Mouse (Mus musculus) spleen, postnatal 10 days (tissue): ENCODE results near the gene Olfr164.

ENCODE experiments used
- DNase-seq, 2 experiments: peaks; one replicate each; pipeline ENCODE4 v3.0.0; 2021 to 2022; ENCODE audit warnings: low spot score in 2 of 2

Olfr164 gene

DNA sequence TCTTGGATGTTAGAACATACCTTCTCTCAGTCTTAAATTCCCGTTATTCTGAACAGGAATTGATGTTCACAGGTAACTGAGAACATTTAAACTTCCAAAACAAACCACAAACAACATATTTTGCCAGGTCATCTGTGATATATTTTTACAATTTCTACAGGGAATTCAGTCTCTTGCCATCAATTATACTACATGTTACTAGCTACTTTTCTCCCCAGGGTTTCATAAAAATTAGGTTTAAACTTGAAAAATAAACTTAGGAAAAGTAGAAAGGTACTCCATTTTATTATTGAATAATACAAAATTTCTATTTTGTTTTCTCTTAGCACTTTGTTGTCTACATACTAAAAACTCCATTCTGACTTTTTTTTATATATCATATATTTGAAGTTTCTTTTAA lies at the start of gene Olfr164:
Gene Olfr164 (minus strand): TSS at position 101 of the 400 bp plus-strand sequence.
- no peak for DNase-seq

DNA sequence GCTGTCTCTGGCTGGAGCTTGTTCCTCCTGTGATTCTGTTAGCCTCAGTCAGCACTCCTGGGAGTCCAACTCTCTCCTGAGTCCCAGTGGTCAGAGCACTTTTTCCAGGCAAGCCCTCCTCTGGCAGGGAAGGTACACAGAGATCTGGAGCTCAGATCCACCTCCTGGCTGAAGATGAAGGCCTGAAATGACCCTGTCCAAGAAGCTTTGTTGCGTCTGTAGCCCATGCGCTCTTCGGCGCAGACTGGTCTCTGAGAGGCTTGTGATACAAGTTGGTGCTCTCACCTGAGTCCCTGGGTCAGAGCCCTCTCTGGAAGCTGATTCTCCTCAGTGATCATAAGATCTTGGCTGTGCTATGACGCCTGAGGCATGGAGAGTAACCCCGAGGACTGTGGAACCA lies 35.2 kb upstream of the Olfr164 start:
- DNase-seq, result no peak

DNA sequence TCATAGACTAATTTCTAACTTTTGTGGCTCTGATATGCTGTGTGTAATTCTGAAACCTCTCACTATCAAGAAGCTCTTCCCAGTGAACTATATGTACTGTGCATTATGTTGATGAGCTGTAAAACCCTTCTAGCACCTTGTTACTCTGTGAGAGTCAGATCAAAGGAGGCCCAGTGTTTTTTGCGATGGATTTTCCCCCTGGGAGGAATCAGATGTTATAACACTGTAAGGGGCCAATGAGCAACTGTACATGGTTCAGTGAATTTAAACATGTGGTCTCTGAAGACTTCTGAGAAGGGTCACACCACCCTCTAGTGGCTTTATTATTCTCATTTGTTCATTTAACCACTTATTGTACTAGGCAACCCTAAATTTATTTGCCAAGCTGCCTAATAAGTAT lies 50.6 kb downstream of the Olfr164 start:
- DNase-seq, result peak in 1 of 2 experiments; percentile 20

DNA sequence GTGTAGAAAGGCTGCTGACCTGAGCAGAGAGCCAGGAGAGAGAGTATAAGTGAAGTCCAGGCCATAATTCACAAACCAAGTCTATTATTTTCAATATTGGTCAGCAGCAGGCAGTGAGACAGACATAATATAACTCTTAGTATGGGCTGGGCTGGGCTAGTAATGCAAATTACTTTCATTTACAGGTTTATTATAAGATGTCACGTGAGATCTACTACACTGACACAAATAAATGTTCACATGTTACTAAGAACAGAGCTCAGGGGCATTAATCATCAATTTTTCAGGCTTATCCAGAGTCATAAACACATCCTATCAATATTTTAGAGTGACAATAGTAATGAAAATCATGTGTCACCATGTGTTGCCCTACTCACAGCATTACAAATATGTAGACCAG lies 53.1 kb downstream of the Olfr164 start:
- no peak for DNase-seq

DNA sequence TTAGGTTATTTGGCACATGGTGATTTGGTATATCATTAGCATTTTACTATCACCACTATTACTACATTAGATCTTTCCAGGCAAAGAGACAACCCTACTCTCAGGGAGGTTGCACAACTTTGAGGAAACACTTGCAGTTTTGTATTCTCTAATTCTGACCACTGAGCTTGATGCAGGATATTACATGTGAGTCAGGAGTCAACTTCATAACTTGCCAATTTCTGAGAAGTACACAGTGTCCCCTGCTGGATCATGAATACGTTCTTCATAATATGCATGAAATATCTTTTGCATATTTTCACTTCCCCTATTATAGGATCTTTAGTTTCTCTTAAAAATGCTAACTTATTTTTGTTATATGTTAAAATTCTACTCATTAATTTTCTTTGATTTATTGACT lies 68.0 kb downstream of the Olfr164 start:
- no peak for DNase-seq

DNA sequence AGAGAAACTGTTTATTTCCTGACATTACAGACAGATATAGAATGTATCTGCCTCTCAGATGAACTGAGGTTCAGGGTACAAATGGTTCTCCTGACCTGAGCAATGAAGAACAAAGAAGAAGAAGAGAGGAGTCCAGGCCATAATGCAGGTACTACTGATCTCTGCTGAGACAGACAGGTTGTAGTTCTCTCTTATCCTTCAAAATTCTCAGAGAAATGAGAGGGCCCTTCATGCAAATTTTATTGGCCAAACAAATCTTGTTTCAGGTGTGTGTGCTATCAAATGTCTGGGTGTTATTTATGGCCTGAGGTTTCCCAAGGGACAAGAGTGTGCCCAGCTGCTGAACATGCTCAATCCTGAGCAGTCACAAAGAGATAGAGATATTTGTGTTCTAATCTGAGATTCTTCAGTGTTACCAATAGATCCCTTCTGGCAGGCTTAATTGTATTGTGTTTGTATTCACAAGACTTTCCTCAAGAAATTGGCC lies 72.3 kb downstream of the Olfr164 start:
- DNase-seq, result no peak

DNA sequence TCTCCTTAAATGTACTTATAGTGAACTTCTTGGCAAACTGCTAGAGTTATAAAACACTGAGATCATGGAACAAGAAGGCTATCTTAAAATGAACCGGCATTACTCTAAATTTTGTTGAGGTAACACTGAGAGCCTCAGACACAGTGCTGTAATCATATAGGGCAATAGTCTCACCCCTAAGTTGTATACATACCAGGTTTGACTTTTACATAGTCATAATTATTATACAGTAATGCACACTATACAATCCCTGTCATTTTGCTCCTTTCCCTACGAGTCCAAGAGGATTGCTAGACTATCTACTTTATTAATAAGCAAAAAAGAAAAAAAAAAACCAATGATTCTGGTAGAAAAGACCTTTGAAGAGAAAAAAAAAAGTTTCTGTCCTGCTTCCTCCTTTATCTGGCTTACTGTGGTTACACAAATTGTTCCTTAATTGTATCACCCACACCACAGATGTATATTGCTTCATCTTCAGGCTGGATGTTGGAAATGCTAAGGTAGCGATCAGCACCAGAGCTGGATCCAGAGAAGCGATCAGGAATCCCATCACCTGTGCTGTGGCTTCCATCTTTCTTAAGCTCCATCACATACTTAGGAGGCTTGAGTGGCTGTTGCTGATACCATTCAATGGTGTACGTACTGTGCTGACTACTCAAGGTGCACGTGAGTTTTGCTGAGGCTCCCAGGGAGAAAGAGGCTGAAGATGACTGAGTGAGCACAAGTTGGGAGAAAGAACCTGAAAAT lies 72.9 kb downstream of the Olfr164 start:
- DNase-seq, result no peak

DNA sequence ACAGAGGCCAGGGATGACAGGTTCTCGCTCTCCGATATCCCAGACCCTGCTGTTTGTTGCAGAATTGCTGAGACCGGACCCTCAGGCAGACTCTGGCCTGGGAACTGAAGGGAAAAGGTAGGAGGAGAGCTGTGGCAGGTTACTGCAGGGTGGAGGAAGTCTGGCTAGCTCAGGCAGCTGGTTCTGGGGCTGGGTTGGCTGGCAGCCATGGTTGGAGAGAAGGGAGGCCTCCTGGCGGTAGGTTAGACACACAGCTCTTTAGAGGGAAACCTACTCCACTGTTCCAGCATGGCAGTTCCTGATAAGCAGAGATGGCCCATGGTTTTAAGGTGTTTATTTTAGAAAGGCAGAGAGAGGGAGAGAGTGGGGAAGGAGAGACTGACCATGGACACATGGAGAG lies 77.1 kb downstream of the Olfr164 start:
- DNase-seq, result no peak
